Mouse (Mus musculus) forebrain, embryonic 12.5 days (tissue): Measurements from ENCODE around the gene Sall2. TPM values are rescaled to one million over a fixed set of nuclear protein-coding genes. Genes with fewer than 3 reads are reported as not detected.

Source experiments
- ATAC-seq: fragments of 200-750 bp; cut with Nextera tagmentation; 2 replicates; pipeline ENCODE4 v1.8.0; 2017; ENCODE audit warnings: moderate TSS enrichment; ENCODE audit not compliant: low FRiP score
- H3K27ac ChIP-seq: fragments of 300-500 bp; sonication (generic); 2 replicates; pipeline ENCODE4 v1.5.1; 2016; ENCODE audit warnings: mild to moderate bottlenecking
- H3K27me3 ChIP-seq: fragments of 300-500 bp; sonication (generic); 2 replicates; pipeline ENCODE4 v1.6.1; 2016; ENCODE audit warnings: mild to moderate bottlenecking
- H3K36me3 ChIP-seq: fragments of 300-500 bp; sonication (generic); replicated peaks from 2 replicates; pipeline ENCODE4 v1.6.1; 2016; ENCODE audit warnings: mild to moderate bottlenecking
- H3K4me1 ChIP-seq: fragments of 300-500 bp; sonication (generic); 2 replicates; pipeline ENCODE4 v1.6.1; 2016
- H3K4me2 ChIP-seq: fragments of 300-500 bp; sonication (generic); 2 replicates; pipeline ENCODE4 v1.6.1; 2016; ENCODE audit warnings: mild to moderate bottlenecking, moderate library complexity
- H3K4me3 ChIP-seq: fragments of 300-500 bp; sonication (generic); replicated peaks from 2 replicates; pipeline ENCODE4 v1.5.1; 2016; ENCODE audit warnings: mild to moderate bottlenecking
- H3K9ac ChIP-seq: fragments of 300-500 bp; sonication (generic); 2 replicates; pipeline ENCODE4 v1.6.1; 2016; ENCODE audit warnings: mild to moderate bottlenecking
- H3K9me3 ChIP-seq: fragments of 300-500 bp; sonication (generic); 2 replicates; pipeline ENCODE4 v1.6.1; 2016
- WGBS: fragments of 180-500 bp; shearing (Covaris S2); methylation state at CpG from one replicate; pipeline ENCODE4 v1.1.7; 2016; 5-methylcytosine and 5-hydroxymethylcytosine counted together
- polyA plus RNA-seq: library from polyadenylated mRNA; unstranded; fragments of >200 nt; fragmentation: Nextera tagmentation; extraction: Ambion mirVana; gene quantifications from 2 replicates; pipeline ENCODE4 v1.2.1, GENCODE M21; 2016

The Sall2 gene
- polyA plus RNA-seq, 1 experiment from 2014 or later = 66.2 TPM

GRCm38 (mm10) chr14:52279747-52280120, 48.8 kb downstream of the Sall2 start:
- H3K4me3 ChIP-seq = peak overlapping the region; percentile 92
- H3K9ac ChIP-seq = peak overlapping the region; percentile 90
- WGBS = under 1% methylated on average over 21 of the region's 21 CpGs
- H3K9me3 ChIP-seq = no peaks in the 10 kb centered on the region
- peak overlapping the region; percentile 86 for H3K27ac ChIP-seq
- peak overlapping the region; percentile 63 for H3K4me2 ChIP-seq
- no peaks in the 10 kb centered on the region for H3K27me3 ChIP-seq
- peak; percentile 47 for ATAC-seq
- H3K36me3 ChIP-seq = peaks cover 14% of the 10 kb centered on the region
- H3K4me1 ChIP-seq = peaks cover 11% of the 10 kb centered on the region

GRCm38 (mm10) chr14:52278932-52279746, 49.4 kb downstream of the Sall2 start, which contains the start of the genes Tox4 and Rab2b:
Tox4 (plus strand) TSS chr14:52279146.
Rab2b (minus strand) TSS chr14:52279545.
- H3K4me3 ChIP-seq = peak within 1 kb of the TSS; percentile 92
- H3K9me3 ChIP-seq = no peaks in the 10 kb centered on the region
- peaks cover 11% of the 10 kb centered on the region for H3K4me1 ChIP-seq
- H3K36me3 ChIP-seq = peaks cover 12% of the 10 kb centered on the region
- H3K27me3 ChIP-seq = no peaks in the 10 kb centered on the region
- ATAC-seq = peak; percentile 97
- WGBS = under 1% methylated on average over 61 of the region's 66 CpGs
- peak within 1 kb of the TSS; percentile 63 for H3K4me2 ChIP-seq
- H3K9ac ChIP-seq = peak within 1 kb of the TSS; percentile 90
- H3K27ac ChIP-seq = peak within 1 kb of the TSS; percentile 86

GRCm38 (mm10) chr14:52277210-52277609, 51.4 kb downstream of the Sall2 start:
- Histone ChIP-seq H3K36me3 (peaks cover 17% of the 10 kb centered on the region), H3K9me3 (no peaks in the 10 kb centered on the region), H3K27ac (no peak overlapping the region), H3K4me3 (no peak overlapping the region), H3K9ac (no peak overlapping the region), H3K4me1 (peaks cover 11% of the 10 kb centered on the region), H3K27me3 (no peaks in the 10 kb centered on the region), H3K4me2 (no peak overlapping the region)
- ATAC-seq = no peak
- 93% methylated on average over 4 of the region's 4 CpGs for WGBS

GRCm38 (mm10) chr14:52272781-52273180, 55.8 kb downstream of the Sall2 start:
- Histone ChIP-seq H3K27ac (no peak overlapping the region), H3K27me3 (no peaks in the 10 kb centered on the region), H3K36me3 (peaks cover 23% of the 10 kb centered on the region), H3K4me3 (no peak overlapping the region), H3K4me2 (no peak overlapping the region), H3K9ac (no peak overlapping the region), H3K9me3 (no peaks in the 10 kb centered on the region), H3K4me1 (no peaks in the 10 kb centered on the region)
- ATAC-seq = no peak
- WGBS = 66% methylated on average over 3 of the region's 3 CpGs

Other genes starting within 250 kb of the Sall2 start
- 870 and 873 TPM in 2 replicates for gene Hnrnpc, start 224.7 kb downstream of the Sall2 start, polyA plus RNA-seq
- gene Rpgrip1, start 218.1 kb downstream of the Sall2 start, polyA plus RNA-seq = 54.7 and 74.0 TPM in 2 replicates
- gene Supt16, start 131.3 kb downstream of the Sall2 start, polyA plus RNA-seq = 86.9 and 95.5 TPM in 2 replicates
- 57.8 and 65.9 TPM in 2 replicates for gene Chd8, start 71.0 kb downstream of the Sall2 start, polyA plus RNA-seq
- gene Tox4, start 49.6 kb downstream of the Sall2 start, polyA plus RNA-seq = 52.4 and 58.5 TPM in 2 replicates
- gene Rab2b, start 49.2 kb downstream of the Sall2 start, polyA plus RNA-seq = 30.6 and 35.2 TPM in 2 replicates
- 54.8 and 56.4 TPM in 2 replicates for gene Mettl3, start 23.6 kb downstream of the Sall2 start, polyA plus RNA-seq
- not detected in 2 replicates for gene Olfr1513, start 27.6 kb upstream of the Sall2 start, polyA plus RNA-seq
- gene Olfr1512, start 50.4 kb upstream of the Sall2 start, polyA plus RNA-seq = 0.14 TPM in 1 of 2 replicates, not detected in the other
- gene Olfr1511, start 68.6 kb upstream of the Sall2 start, polyA plus RNA-seq = not detected in 2 replicates
- not detected in 2 replicates for gene Olfr1510, start 85.6 kb upstream of the Sall2 start, polyA plus RNA-seq
- not detected in 2 replicates for gene Olfr1509, start 114.2 kb upstream of the Sall2 start, polyA plus RNA-seq
- not detected in 2 replicates for gene Olfr1508, start 138.7 kb upstream of the Sall2 start, polyA plus RNA-seq
- not detected in 2 replicates for gene Olfr1507, start 167.0 kb upstream of the Sall2 start, polyA plus RNA-seq